Mouse (Mus musculus): ENCODE results near the gene Bik. TPM values are rescaled to one million over a fixed set of nuclear protein-coding genes. Genes with fewer than 3 reads are reported as not detected.

Bik gene
- polyA plus RNA-seq, 1 experiment from 2014 or later = 1.3 TPM

DNA sequence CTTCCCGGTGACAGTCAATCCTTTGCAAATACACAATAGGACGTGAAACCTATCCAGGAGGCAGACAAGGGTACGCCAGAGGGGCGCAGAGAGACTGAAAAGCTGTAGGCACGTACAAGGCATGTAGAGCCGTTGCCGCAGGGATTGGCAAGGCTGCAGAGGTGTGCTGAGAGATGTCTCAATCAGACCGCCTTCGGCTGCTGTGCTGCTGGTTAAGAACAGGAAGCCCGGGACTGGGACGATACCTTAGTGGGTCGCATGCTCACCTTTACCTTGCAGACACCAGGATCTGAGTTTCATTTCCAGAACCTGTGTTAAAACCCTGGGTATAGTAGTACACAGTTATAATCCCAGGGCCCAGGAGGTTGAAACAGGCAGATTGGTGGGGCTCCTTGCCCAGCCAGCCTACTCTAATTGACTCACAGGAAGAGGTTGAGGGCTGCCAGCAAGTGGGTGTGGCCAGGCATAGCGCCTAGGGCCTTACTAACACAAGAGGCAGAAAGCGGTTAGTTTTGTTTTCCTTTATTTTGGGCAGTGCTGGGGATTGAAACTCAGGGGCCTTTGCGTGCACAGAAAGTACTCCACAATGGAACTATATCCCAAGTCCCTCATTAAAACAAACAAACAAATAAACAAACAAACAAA lies 36.1 kb downstream of the Bik start:
- ATAC-seq (ENCODE audit: low FRiP score, low read depth) = no peak
- Histone ChIP-seq H3K4me2 (peak overlapping the region; percentile 67), H3K9me3 (no peaks in the 10 kb centered on the region), H3K4me3 (no peak overlapping the region), H3K9ac (no peak overlapping the region), H3K4me1 (replicated peaks) (peaks cover 19% of the 10 kb centered on the region), H3K36me3 (no peaks in the 10 kb centered on the region), H3K27ac (replicated peaks) (no peak overlapping the region), H3K27me3 (peaks cover 23% of the 10 kb centered on the region)
- WGBS = 43% methylated on average over 15 of the region's 15 CpGs

GRCm38 (mm10) chr15:83563327-83563856 lies 36.7 kb downstream of the Bik start, which contains the start of the genes Tspo and Mcat:
TSS of gene Tspo (plus strand) at chr15:83563592.
TSS of gene Mcat (minus strand) at chr15:83563787.
- Histone ChIP-seq H3K36me3 (no peaks in the 10 kb centered on the region), H3K4me1 (replicated peaks) (peaks cover 19% of the 10 kb centered on the region), H3K27ac (replicated peaks) (no peak within 1 kb of the TSS), H3K9me3 (no peaks in the 10 kb centered on the region), H3K4me3 (peak within 1 kb of the TSS; percentile 35), H3K27me3 (peaks cover 23% of the 10 kb centered on the region), H3K4me2 (peak within 1 kb of the TSS; percentile 67), H3K9ac (peak within 1 kb of the TSS; percentile 18)
- ATAC-seq (ENCODE audit: low FRiP score, low read depth) = peak; percentile 54
- 2% methylated on average over 28 of the region's 28 CpGs for WGBS

- Histone ChIP-seq H3K9ac (peak overlapping the region; percentile 18), H3K36me3 (no peaks in the 10 kb centered on the region), H3K9me3 (no peaks in the 10 kb centered on the region), H3K4me1 (replicated peaks) (peaks cover 19% of the 10 kb centered on the region), H3K27me3 (peaks cover 23% of the 10 kb centered on the region), H3K4me3 (peak overlapping the region; percentile 35), H3K27ac (replicated peaks) (no peak overlapping the region), H3K4me2 (peak overlapping the region; percentile 67)
- 0 out of 2 replicates have a peak, but pooled peaks have one; percentile 23 for ATAC-seq (ENCODE audit: low FRiP score, low read depth)
- 2% methylated on average over 27 of the region's 27 CpGs for WGBS
Measured at GRCm38 (mm10) chr15:83563857-83564651, 37.4 kb downstream of the Bik start.

- peaks cover 19% of the 10 kb centered on the region for H3K4me1 ChIP-seq (replicated peaks)
- no peak overlapping the region for H3K27ac ChIP-seq (replicated peaks)
- no peak overlapping the region for H3K4me2 ChIP-seq
- no peaks in the 10 kb centered on the region for H3K36me3 ChIP-seq
- H3K9ac ChIP-seq = no peak overlapping the region
- no peak overlapping the region for H3K4me3 ChIP-seq
- WGBS = 88% methylated on average over 3 of the region's 3 CpGs
- no peaks in the 10 kb centered on the region for H3K9me3 ChIP-seq
- ATAC-seq (ENCODE audit: low FRiP score, low read depth) = no peak
- H3K27me3 ChIP-seq = peaks cover 23% of the 10 kb centered on the region
Measured at GRCm38 (mm10) chr15:83565434-83565833, 38.8 kb downstream of the Bik start.

GRCm38 (mm10) chr15:83566006-83566405 lies 39.3 kb downstream of the Bik start:
- Histone ChIP-seq H3K4me3 (no peak overlapping the region), H3K36me3 (no peaks in the 10 kb centered on the region), H3K4me2 (no peak overlapping the region), H3K27me3 (peaks cover 23% of the 10 kb centered on the region), H3K27ac (replicated peaks) (no peak overlapping the region), H3K9me3 (no peaks in the 10 kb centered on the region), H3K9ac (no peak overlapping the region), H3K4me1 (replicated peaks) (peaks cover 19% of the 10 kb centered on the region)
- no peak for ATAC-seq (ENCODE audit: low FRiP score, low read depth)
- 73% methylated on average over 5 of the region's 5 CpGs for WGBS

- WGBS = 87% methylated on average over 3 of the region's 3 CpGs
- Histone ChIP-seq H3K27ac (replicated peaks) (no peak overlapping the region), H3K4me2 (no peak overlapping the region), H3K4me1 (replicated peaks) (peaks cover 15% of the 10 kb centered on the region), H3K4me3 (no peak overlapping the region), H3K9ac (no peak overlapping the region), H3K9me3 (no peaks in the 10 kb centered on the region), H3K36me3 (no peaks in the 10 kb centered on the region), H3K27me3 (peaks cover 16% of the 10 kb centered on the region; the same call in 1 of the 2 replicates)
- no peak for ATAC-seq (ENCODE audit: low FRiP score, low read depth)
Measured at GRCm38 (mm10) chr15:83567728-83568127, 41.1 kb downstream of the Bik start.

- Histone ChIP-seq H3K4me1 (replicated peaks) (peaks cover 11% of the 10 kb centered on the region), H3K9ac (no peak overlapping the region), H3K27me3 (peaks cover 14% of the 10 kb centered on the region; the same call in 1 of the 2 replicates), H3K36me3 (no peaks in the 10 kb centered on the region), H3K9me3 (no peaks in the 10 kb centered on the region), H3K4me2 (no peak overlapping the region), H3K4me3 (no peak overlapping the region), H3K27ac (replicated peaks) (no peak overlapping the region)
- no peak for ATAC-seq (ENCODE audit: low FRiP score, low read depth)
- WGBS = 95% methylated on average over 5 of the region's 5 CpGs
Measured at GRCm38 (mm10) chr15:83568544-83568943, 41.9 kb downstream of the Bik start.

DNA sequence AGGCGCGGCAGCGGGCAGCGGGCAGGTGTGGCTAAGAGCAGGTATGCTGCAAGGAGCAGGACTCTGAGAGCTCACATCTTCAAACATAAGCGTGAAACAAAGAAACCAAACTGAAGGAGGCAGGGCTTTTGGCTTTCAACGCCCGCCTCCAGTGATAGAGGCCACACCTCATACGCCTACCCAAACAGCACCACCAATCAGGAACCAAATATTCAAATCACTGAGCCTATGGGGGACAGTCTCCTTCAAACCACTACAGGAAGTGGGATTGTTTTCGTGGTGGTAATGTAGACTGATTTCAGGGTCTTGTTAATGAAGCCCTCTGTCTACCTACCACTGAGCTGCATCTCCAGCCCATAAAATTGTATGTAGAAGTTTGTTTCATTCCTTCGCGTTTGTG lies 43.0 kb downstream of the Bik start:
- Histone ChIP-seq H3K4me1 (replicated peaks) (no peaks in the 10 kb centered on the region), H3K9me3 (no peaks in the 10 kb centered on the region)
- 58% methylated on average over 11 of the region's 11 CpGs for WGBS

DNA sequence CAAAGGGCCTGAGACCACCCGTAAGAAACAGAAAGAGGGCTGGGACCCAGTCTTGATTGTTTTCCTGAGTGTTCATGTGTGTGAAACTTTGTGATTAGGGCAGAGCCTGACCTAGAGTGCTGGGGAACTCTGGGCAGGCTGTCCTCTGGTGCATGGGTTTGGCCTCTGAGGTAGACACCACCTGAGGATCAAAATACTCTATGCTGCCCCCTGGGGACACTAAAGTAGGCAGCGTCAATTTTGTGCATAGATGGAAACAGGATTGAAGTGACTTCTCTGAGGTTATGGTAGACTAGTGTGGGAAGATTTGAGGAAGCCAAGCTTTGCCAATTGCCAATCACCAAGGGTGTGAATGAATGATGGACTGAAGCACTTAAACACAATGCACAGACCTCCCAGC lies 44.0 kb downstream of the Bik start:
- no peak overlapping the region for H3K4me2 ChIP-seq
- WGBS = 77% methylated on average over 2 of the region's 2 CpGs
- H3K27ac ChIP-seq (replicated peaks) = no peak overlapping the region
- ATAC-seq (ENCODE audit: low FRiP score, low read depth) = no peak
- H3K4me1 ChIP-seq (replicated peaks) = no peaks in the 10 kb centered on the region
- no peak overlapping the region for H3K4me3 ChIP-seq
- no peaks in the 10 kb centered on the region for H3K9me3 ChIP-seq
- H3K9ac ChIP-seq = no peak overlapping the region
- H3K36me3 ChIP-seq = peaks cover under 1% of the 10 kb centered on the region; the same call in 1 of the 2 replicates
- no peaks in the 10 kb centered on the region for H3K27me3 ChIP-seq

More for the DNA sequence above, 43.0 kb downstream of the Bik start:
- H3K9ac ChIP-seq = no peak overlapping the region
- no peaks in the 10 kb centered on the region for H3K36me3 ChIP-seq
- ATAC-seq (ENCODE audit: low FRiP score, low read depth) = no peak
- no peak overlapping the region for H3K27ac ChIP-seq (replicated peaks)
- no peak overlapping the region for H3K4me3 ChIP-seq
- H3K27me3 ChIP-seq = peaks cover 5% of the 10 kb centered on the region; the same call in 1 of the 2 replicates
- H3K4me2 ChIP-seq = no peak overlapping the region

DNA sequence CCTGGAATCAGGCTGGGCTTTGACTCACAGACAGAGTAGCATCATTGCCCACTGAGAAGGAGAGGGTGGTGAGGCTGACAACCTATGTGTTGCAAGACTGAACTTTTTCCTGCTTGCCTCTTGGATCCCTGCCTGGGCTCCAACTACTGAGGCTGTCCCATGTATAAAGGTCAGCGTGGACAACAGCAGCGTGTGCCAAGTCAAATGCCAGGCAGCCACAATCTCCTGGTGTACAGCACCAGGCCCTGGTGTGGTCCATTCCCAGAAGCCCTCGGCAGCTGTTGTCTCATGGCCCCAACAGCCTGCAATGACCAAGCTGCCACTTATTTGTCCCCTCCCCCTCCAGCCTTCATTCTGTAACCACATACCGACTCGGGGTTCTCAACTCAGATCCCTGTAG lies 45.0 kb downstream of the Bik start:
- H3K9me3 ChIP-seq = no peaks in the 10 kb centered on the region
- no peaks in the 10 kb centered on the region for H3K27me3 ChIP-seq
- H3K4me3 ChIP-seq = no peak overlapping the region
- no peak overlapping the region for H3K27ac ChIP-seq (replicated peaks)
- WGBS = 89% methylated on average over 5 of the region's 5 CpGs
- peak; percentile 4; the same call in 1 of the 2 replicates for ATAC-seq (ENCODE audit: low FRiP score, low read depth)
- peaks cover 10% of the 10 kb centered on the region for H3K36me3 ChIP-seq
- H3K9ac ChIP-seq = no peak overlapping the region
- no peaks in the 10 kb centered on the region for H3K4me1 ChIP-seq (replicated peaks)
- H3K4me2 ChIP-seq = no peak overlapping the region

DNA sequence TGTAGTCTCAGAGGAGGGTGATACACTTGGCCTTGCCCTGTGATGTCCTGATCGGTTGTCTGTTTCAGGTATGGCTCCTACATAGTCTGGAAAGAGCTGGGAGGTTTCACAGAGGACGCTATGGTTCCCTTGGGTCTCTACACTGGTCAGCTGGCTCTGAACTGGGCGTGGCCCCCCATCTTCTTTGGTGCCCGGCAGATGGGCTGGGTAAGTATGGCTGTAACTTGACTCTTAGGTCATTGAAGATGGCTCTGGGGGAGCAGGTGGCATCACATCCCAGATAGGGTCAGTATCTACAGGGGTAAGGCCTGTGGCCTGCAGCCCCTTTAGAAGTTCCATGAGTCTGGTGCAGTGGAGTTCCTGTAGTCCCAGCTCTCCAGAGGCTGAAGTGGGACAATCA lies 45.5 kb downstream of the Bik start:
- 0 out of 2 replicates have a peak, but pooled peaks have one; percentile 3 for ATAC-seq (ENCODE audit: low FRiP score, low read depth)
- Histone ChIP-seq H3K9me3 (no peaks in the 10 kb centered on the region), H3K27me3 (no peaks in the 10 kb centered on the region), H3K36me3 (peaks cover 14% of the 10 kb centered on the region), H3K9ac (no peak overlapping the region), H3K4me3 (no peak overlapping the region), H3K4me1 (replicated peaks) (no peaks in the 10 kb centered on the region), H3K4me2 (no peak overlapping the region), H3K27ac (replicated peaks) (no peak overlapping the region)
- 88% methylated on average over 4 of the region's 4 CpGs for WGBS

GRCm38 (mm10) chr15:83573606-83574005 lies 46.9 kb downstream of the Bik start:
- Histone ChIP-seq H3K27ac (replicated peaks) (no peak overlapping the region), H3K36me3 (peaks cover 27% of the 10 kb centered on the region), H3K4me2 (no peak overlapping the region), H3K27me3 (no peaks in the 10 kb centered on the region), H3K9ac (no peak overlapping the region), H3K4me1 (replicated peaks) (no peaks in the 10 kb centered on the region), H3K9me3 (no peaks in the 10 kb centered on the region), H3K4me3 (no peak overlapping the region)
- WGBS = 96% methylated on average over 12 of the region's 12 CpGs
- ATAC-seq (ENCODE audit: low FRiP score, low read depth) = no peak

Data from hindbrain, embryonic 15.5 days (tissue).